Mouse (Mus musculus) liver, adult 2 months (tissue): ENCODE measurements at regions not wholly inside any gene's neighbourhood (a gene's known extent, or its start where the extent isn't known, plus 50 kb on each side); places are given as distances from the start of the nearest gene placed in this dataset.

Experiments used
- DNase-seq: peaks from one replicate; pipeline ENCODE4 v3.0.0-alpha.2; 2011; ENCODE audit warnings: low read depth, low spot score; ENCODE audit errors: extremely low read depth
- H3K27ac ChIP-seq: fragments of 200-500 bp; replicated peaks from 2 replicates; pipeline ENCODE4 v1.5.1; 2012; ENCODE audit warnings: low read depth, mild to moderate bottlenecking, control low read depth, inconsistent platforms, low read length; ENCODE audit not compliant: insufficient read depth
- H3K27me3 ChIP-seq: fragments of 200-500 bp; 2 replicates; pipeline ENCODE4 v1.6.1; 2012; ENCODE audit warnings: mild to moderate bottlenecking, moderate library complexity, low read length, inconsistent platforms; ENCODE audit not compliant: control insufficient read depth, insufficient read depth
- H3K36me3 ChIP-seq: fragments of 200-500 bp; 2 replicates; pipeline ENCODE4 v1.6.1; 2012; ENCODE audit warnings: low read length, inconsistent platforms; ENCODE audit not compliant: control insufficient read depth, insufficient read depth
- H3K4me1 ChIP-seq: fragments of 200-500 bp; 2 replicates; pipeline ENCODE4 v1.6.1; 2011; ENCODE audit warnings: low read length; ENCODE audit not compliant: control insufficient read depth, insufficient read depth
- H3K4me3 ChIP-seq: fragments of 200-500 bp; 2 replicates; pipeline ENCODE4 v1.5.1; 2011; ENCODE audit warnings: low read depth, mild to moderate bottlenecking, control low read depth, low read length, moderate library complexity; ENCODE audit not compliant: insufficient read depth
- H3K79me2 ChIP-seq: fragments of 200-500 bp; 2 replicates; pipeline ENCODE4 v1.6.1; 2012; ENCODE audit warnings: inconsistent platforms, mild to moderate bottlenecking, low read length, moderate library complexity; ENCODE audit not compliant: control insufficient read depth, insufficient read depth
- H3K9ac ChIP-seq: fragments of 200-500 bp; 2 replicates; pipeline ENCODE4 v1.6.1; 2012; ENCODE audit warnings: low read depth, mild to moderate bottlenecking, control low read depth, inconsistent platforms, low read length
- CTCF ChIP-seq: fragments of 200-500 bp; IDR thresholded peaks from 2 replicates; pipeline ENCODE4 v1.5.1; 2011; ENCODE audit warnings: low read depth, low read length, control low read depth
- POLR2A ChIP-seq: fragments of 200-500 bp; IDR thresholded peaks from 2 replicates; pipeline ENCODE4 v1.6.1; 2011; ENCODE audit warnings: low read length, control low read depth; ENCODE audit not compliant: insufficient read depth; ENCODE audit errors: extremely low read depth
- WGBS: fragments of 180-500 bp; shearing (Covaris S2); methylation state at CpG from one replicate; pipeline ENCODE4 v1.1.7; 2018; 5-methylcytosine and 5-hydroxymethylcytosine counted together

DNA sequence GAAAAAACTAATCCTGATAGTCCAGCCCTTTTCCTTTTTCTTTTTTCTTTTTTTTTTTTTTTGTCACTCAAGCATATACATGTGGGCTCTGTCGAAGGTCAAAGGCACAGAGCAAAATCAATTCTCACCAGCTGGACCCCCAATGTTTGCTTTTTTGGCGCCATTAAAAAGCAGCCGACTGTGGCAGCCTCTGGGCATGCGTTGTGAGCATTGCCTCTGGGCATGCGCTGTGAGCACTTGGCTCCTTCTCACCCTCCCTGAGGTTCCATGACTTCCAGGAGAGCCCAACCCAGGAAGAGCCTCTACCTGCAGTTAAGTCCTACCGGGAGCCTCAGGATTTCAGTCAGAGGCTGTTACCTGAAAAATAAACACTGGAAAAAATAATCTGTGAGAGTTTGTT is 156.8 kb downstream of the Rab11fip4 start:
- no peaks in the 10 kb centered on the region for H3K27me3 ChIP-seq
- peak; percentile 82 for DNase-seq
- peak overlapping the region; percentile 93 for H3K9ac ChIP-seq
- TF ChIP-seq POLR2A (peak; percentile 58; the same call in 1 of the 2 replicates), CTCF (no peak)
- no peaks in the 10 kb centered on the region for H3K36me3 ChIP-seq
- H3K4me1 ChIP-seq: peaks cover 18% of the 10 kb centered on the region
- H3K4me3 ChIP-seq: peak overlapping the region; percentile 59
- H3K27ac ChIP-seq: peak overlapping the region; percentile 97
- H3K79me2 ChIP-seq: no peaks in the 10 kb centered on the region
- 21% methylated on average over 6 of the region's 6 CpGs for WGBS
